Mouse (Mus musculus) megakaryocyte, embryonic 14.5 days (primary cell): ENCODE measurements at regions not wholly inside any gene's neighbourhood (a gene's known extent, or its start where the extent isn't known, plus 50 kb on each side); places are given as distances from the start of the nearest gene placed in this dataset.

Experiments
- FLI1 ChIP-seq: IDR thresholded peaks from 2 replicates; pipeline ENCODE4 v1.6.1; 2012; ENCODE audit warnings: low read length, inconsistent platforms, mixed read lengths
- GATA1 ChIP-seq: IDR thresholded peaks from 3 replicates; pipeline ENCODE4 v1.6.1; 2012; ENCODE audit warnings: mixed read lengths, low read length, inconsistent platforms, borderline replicate concordance

DNA sequence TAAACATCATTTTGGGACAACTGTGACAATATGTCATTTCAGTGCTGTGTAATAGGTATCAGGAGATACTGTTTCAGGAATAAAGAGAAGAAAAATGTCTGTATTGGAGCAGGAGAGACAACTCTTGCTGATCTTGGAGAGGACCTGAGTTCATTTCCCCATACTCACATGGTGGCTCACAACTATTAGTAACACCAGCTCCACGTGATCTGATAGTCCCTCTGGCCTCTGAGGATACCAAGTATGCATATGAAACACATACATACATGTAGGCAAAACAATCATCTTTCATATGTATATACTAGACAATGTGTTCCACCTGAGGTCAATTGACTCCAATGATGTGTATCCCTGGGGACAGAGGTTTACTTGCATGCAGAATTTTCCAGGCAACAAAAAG lies 501.2 kb upstream of the Gulo start:
- TF ChIP-seq GATA1 = no peak
- no peak for TF ChIP-seq FLI1
